Mouse (Mus musculus) ES-E14 (cell line): Measurements from ENCODE around the gene Cyp2d22.

Source experiments
- HCFC1 ChIP-seq: IDR thresholded peaks from 2 replicates; pipeline ENCODE4 v1.6.1; 2012; ENCODE audit warnings: low read length, inconsistent platforms, borderline replicate concordance; ENCODE audit not compliant: insufficient read depth
- MAFK ChIP-seq: IDR thresholded peaks from 2 replicates; pipeline ENCODE4 v1.6.1; 2014; ENCODE audit warnings: mild to moderate bottlenecking, low read depth, low read length, inconsistent platforms; ENCODE audit not compliant: insufficient read depth
- ZC3H11A ChIP-seq: IDR thresholded peaks from 2 replicates; pipeline ENCODE4 v1.6.1; 2012; ENCODE audit warnings: low read depth, mild to moderate bottlenecking, inconsistent platforms, low read length, borderline replicate concordance

- TF ChIP-seq MAFK = no peak
- TF ChIP-seq HCFC1 = no peak
- TF ChIP-seq ZC3H11A = no peak
Measured at GRCm38 (mm10) chr15:82341036-82341501, 39.0 kb downstream of the Cyp2d22 start.
